Mouse (Mus musculus) forebrain, postnatal 0 days (tissue): Measurements from ENCODE around the gene Olfr934. TPM values are rescaled to one million over a fixed set of nuclear protein-coding genes. Genes with fewer than 3 reads are reported as not detected.

Experiments
- ATAC-seq: fragments of 200-750 bp; cut with Nextera tagmentation; 2 replicates; pipeline ENCODE4 v1.8.0; 2017; ENCODE audit warnings: mild to moderate bottlenecking, moderate library complexity
- DNase-seq: peaks from one replicate; pipeline ENCODE4 v3.0.0-alpha.2; 2015
- H3K27ac ChIP-seq: fragments of 300-500 bp; sonication (generic); 2 replicates; pipeline ENCODE4 v1.5.1; 2014; ENCODE audit warnings: low read depth, mild to moderate bottlenecking, antibody characterized with exemption, low read length, moderate library complexity, mixed read lengths
- H3K27me3 ChIP-seq: fragments of 300-500 bp; sonication (generic); 2 replicates; pipeline ENCODE4 v1.6.1; 2014; ENCODE audit warnings: mild to moderate bottlenecking, low read length, mixed read lengths; ENCODE audit not compliant: insufficient read depth
- H3K36me3 ChIP-seq: fragments of 300-500 bp; sonication (generic); 2 replicates; pipeline ENCODE4 v1.6.1; 2014; ENCODE audit warnings: mild to moderate bottlenecking, moderate library complexity; ENCODE audit not compliant: insufficient read depth
- H3K4me1 ChIP-seq: fragments of 300-500 bp; sonication (generic); 2 replicates; pipeline ENCODE4 v1.6.1; 2014; ENCODE audit warnings: antibody characterized with exemption; ENCODE audit not compliant: insufficient read depth
- H3K4me2 ChIP-seq: fragments of 300-500 bp; sonication (generic); 2 replicates; pipeline ENCODE4 v1.6.1; 2014; ENCODE audit warnings: low read depth, mild to moderate bottlenecking, moderate library complexity
- H3K4me3 ChIP-seq: fragments of 300-500 bp; sonication (generic); 2 replicates; pipeline ENCODE4 v1.5.1; 2014; ENCODE audit warnings: low read depth, low read length, mixed read lengths
- H3K9ac ChIP-seq: fragments of 300-500 bp; sonication (generic); 2 replicates; pipeline ENCODE4 v1.6.1; 2014; ENCODE audit warnings: mild to moderate bottlenecking
- H3K9me3 ChIP-seq: fragments of 300-500 bp; sonication (generic); 2 replicates; pipeline ENCODE4 v1.6.1; 2016; ENCODE audit warnings: low read length
- CTCF ChIP-seq: sonication (generic); IDR thresholded peaks from 2 replicates; pipeline ENCODE4 v1.5.1; 2016; ENCODE audit warnings: antibody characterized with exemption, control low read depth, low read depth
- WGBS: fragments of 180-500 bp; shearing (Covaris S2); extraction: QIAGEN DNeasy Blood & Tissue Kit; methylation state at CpG from one replicate; pipeline ENCODE4 v1.1.7; 2014; 5-methylcytosine and 5-hydroxymethylcytosine counted together
- polyA plus RNA-seq: library from polyadenylated mRNA; unstranded; fragments of >200 nt; fragmentation: Nextera tagmentation; extraction: Ambion mirVana; gene quantifications from 2 replicates; pipeline ENCODE4 v1.2.1, GENCODE M21; 2015
- total RNA-seq: library from RNA; depleted of rRNA; stranded (reverse); fragments of >200 nt; gene quantifications from 2 replicates; pipeline ENCODE4 v1.2.3, GENCODE M21; 2014; rRNA removed

Gene Olfr934
- total RNA-seq (not detected in 2 replicates), polyA plus RNA-seq (not detected in 2 replicates)

- no peaks in the 10 kb centered on the region for H3K4me1 ChIP-seq
- DNase-seq (no peak), ATAC-seq (no peak)
- H3K4me3 ChIP-seq = no peak within 1 kb of the TSS
- no peak for TF ChIP-seq CTCF
- H3K36me3 ChIP-seq = no peaks in the 10 kb centered on the region
- no peaks in the 10 kb centered on the region for H3K27me3 ChIP-seq
- H3K9ac ChIP-seq = no peak within 1 kb of the TSS
- 89% methylated on average over 2 of the region's 2 CpGs for WGBS
- no peaks in the 10 kb centered on the region for H3K9me3 ChIP-seq
- H3K4me2 ChIP-seq = no peak within 1 kb of the TSS
- no peak within 1 kb of the TSS for H3K27ac ChIP-seq
Observed at GRCm38 (mm10) chr9:38988215-38988614, at the start of gene Olfr934. Gene Olfr934, minus strand, starts transcription at chr9:38988315.

DNA sequence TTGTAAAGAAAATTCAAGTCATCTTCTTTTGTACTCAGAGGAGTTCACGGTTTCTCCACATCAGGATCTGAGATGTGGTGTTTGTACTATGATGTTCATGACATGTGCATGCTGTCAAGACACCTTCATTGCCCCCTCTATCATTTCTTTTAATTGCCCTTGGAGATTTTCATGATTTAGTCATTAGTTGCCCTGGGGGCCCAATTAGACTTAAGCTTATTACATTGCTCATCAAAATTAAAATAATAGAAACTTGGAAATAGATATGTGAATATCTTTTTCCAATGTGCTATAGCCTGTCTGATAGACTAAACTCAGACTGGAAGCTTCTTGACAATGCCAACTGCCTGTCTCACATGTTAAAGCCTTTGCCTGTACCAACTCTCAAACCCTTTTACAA lies 35.2 kb upstream of the Olfr934 start, which contains the start of gene Olfr146:
TSS of gene Olfr146 (minus strand) at position 101 of the 400 bp plus-strand sequence.
- Histone ChIP-seq H3K9ac (no peak within 1 kb of the TSS), H3K36me3 (no peaks in the 10 kb centered on the region), H3K4me1 (no peaks in the 10 kb centered on the region), H3K27me3 (no peaks in the 10 kb centered on the region), H3K4me2 (no peak within 1 kb of the TSS), H3K4me3 (no peak within 1 kb of the TSS), H3K9me3 (no peaks in the 10 kb centered on the region), H3K27ac (no peak within 1 kb of the TSS)
- TF ChIP-seq CTCF = no peak
- WGBS = 90% methylated on average over 1 of the region's 1 CpGs
- DNase-seq (no peak), ATAC-seq (no peak)

- Histone ChIP-seq H3K4me2 (no peak within 1 kb of the TSS), H3K36me3 (no peaks in the 10 kb centered on the region), H3K27me3 (no peaks in the 10 kb centered on the region), H3K27ac (no peak within 1 kb of the TSS), H3K4me3 (no peak within 1 kb of the TSS), H3K9me3 (no peaks in the 10 kb centered on the region), H3K4me1 (no peaks in the 10 kb centered on the region), H3K9ac (no peak within 1 kb of the TSS)
- no peak for TF ChIP-seq CTCF
- 83% methylated on average over 2 of the region's 2 CpGs for whole genome bisulfite sequencing
- ATAC-seq (no peak), DNase-seq (no peak)
Observed at GRCm38 (mm10) chr9:38999583-38999982, 11.5 kb upstream of the Olfr934 start, which contains the start of gene Olfr935. Gene Olfr935, minus strand, starts transcription at chr9:38999683.

DNA sequence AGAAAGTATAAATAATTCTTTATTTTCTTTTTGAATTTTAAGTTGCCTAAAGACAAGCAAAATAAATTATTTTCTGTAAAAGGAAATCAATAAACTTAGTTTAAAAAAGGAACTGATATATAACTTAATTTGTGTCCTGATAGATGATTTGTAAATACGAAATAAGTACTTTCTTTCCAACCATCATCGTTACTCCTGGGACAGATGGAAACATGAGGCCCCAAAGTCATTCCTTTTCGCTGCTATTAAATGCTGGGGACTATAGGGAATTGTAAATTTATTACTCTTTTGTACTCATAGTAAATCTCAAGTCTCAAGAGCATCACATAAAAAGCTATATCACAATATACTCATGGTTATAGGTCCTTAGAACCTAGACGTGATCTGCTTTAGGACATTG lies 16.1 kb downstream of the Olfr934 start, which contains the start of gene Olfr933:
TSS of gene Olfr933 (plus strand) at position 301 of the 400 bp plus-strand sequence.
- no peak for TF ChIP-seq CTCF
- H3K4me3 ChIP-seq = no peak within 1 kb of the TSS
- no peak within 1 kb of the TSS for H3K9ac ChIP-seq
- no peaks in the 10 kb centered on the region for H3K9me3 ChIP-seq
- no peak within 1 kb of the TSS for H3K4me2 ChIP-seq
- 85% methylated on average over 4 of the region's 4 CpGs for WGBS
- no peaks in the 10 kb centered on the region for H3K36me3 ChIP-seq
- H3K27ac ChIP-seq = no peak within 1 kb of the TSS
- no peak for ATAC-seq
- DNase-seq = no peak
- no peaks in the 10 kb centered on the region for H3K27me3 ChIP-seq
- H3K4me1 ChIP-seq = no peaks in the 10 kb centered on the region

DNA sequence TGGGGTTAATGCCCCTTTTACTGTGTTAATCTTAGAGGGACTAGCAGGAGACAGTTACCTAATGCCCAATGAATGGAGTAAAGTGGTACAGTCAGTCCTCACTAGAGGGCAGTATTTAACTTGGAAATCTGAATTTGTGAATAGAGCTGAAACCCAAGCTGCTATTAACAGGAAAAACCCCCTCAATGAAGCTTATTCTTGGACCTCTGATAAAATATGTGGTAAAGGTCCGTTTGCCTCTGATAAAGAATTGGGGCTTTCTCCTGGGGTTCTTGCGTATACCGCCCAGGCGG lies 34.0 kb downstream of the Olfr934 start:
- DNase-seq (peak; percentile 3), ATAC-seq (no peak)
- H3K27ac ChIP-seq = no peak overlapping the region
- TF ChIP-seq CTCF = no peak
- H3K4me1 ChIP-seq = no peaks in the 10 kb centered on the region
- H3K36me3 ChIP-seq = no peaks in the 10 kb centered on the region
- WGBS = 83% methylated on average over 4 of the region's 4 CpGs
- H3K4me2 ChIP-seq = no peak overlapping the region
- H3K4me3 ChIP-seq = no peak overlapping the region
- no peaks in the 10 kb centered on the region for H3K27me3 ChIP-seq
- no peak overlapping the region for H3K9ac ChIP-seq
- no peaks in the 10 kb centered on the region for H3K9me3 ChIP-seq

DNA sequence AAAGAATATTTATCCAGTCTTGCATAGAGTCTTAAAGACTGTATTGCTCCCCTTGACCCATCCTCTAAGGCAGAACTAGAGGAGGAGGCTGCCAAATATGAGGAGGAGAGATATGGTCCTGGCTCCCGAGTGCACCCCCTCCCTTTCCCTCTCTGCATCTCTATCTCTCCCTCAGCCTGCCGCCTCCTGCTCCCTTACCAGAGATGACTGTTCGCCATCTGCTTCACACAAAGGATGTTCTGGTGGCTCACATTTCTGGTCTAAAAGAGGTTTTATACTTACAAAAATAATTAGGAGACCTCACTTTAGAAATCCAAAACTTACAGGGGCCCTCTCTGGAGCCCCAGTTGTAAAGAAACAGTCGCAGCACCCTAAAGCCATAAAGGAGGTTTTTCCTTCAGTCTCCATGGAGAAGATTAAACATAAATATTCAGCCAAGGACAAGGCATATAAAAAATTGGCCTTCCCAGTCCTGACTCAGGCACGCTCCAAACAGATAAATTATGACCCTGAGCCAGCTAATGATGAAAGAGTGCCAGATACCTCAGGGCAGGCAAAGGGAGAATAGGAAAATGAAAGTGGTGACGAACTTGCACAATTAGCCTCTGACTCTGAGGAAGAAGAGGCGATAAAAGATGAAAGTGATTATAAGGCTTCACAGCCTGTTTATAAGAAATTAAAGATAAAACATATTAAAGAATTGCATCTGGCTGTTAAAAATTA lies 34.6 kb downstream of the Olfr934 start:
- Histone ChIP-seq H3K4me1 (no peaks in the 10 kb centered on the region), H3K4me3 (no peak overlapping the region), H3K9me3 (no peaks in the 10 kb centered on the region), H3K36me3 (no peaks in the 10 kb centered on the region), H3K4me2 (no peak overlapping the region), H3K27ac (no peak overlapping the region), H3K27me3 (no peaks in the 10 kb centered on the region), H3K9ac (no peak overlapping the region)
- no peak for ATAC-seq
- TF ChIP-seq CTCF = no peak
- no peak for DNase-seq
- WGBS = 68% methylated on average over 7 of the region's 7 CpGs

Other genes with a start within 250 kb of the Olfr934 start
- gene Olfr920, start 236.0 kb downstream of the Olfr934 start, total RNA-seq = under 0.01 and 0.14 TPM in 2 replicates
- gene Olfr920, start 236.0 kb downstream of the Olfr934 start, polyA plus RNA-seq = not detected in 2 replicates
- gene Olfr921, start 215.2 kb downstream of the Olfr934 start, total RNA-seq = not detected in 2 replicates
- gene Olfr921, start 215.2 kb downstream of the Olfr934 start, polyA plus RNA-seq = not detected in 2 replicates
- not detected in 2 replicates for gene Olfr922, start 173.7 kb downstream of the Olfr934 start, total RNA-seq
- not detected in 2 replicates for gene Olfr922, start 173.7 kb downstream of the Olfr934 start, polyA plus RNA-seq
- gene Olfr923, start 161.8 kb downstream of the Olfr934 start, total RNA-seq = not detected in 2 replicates
- gene Olfr923, start 161.8 kb downstream of the Olfr934 start, polyA plus RNA-seq = not detected in 2 replicates
- gene Olfr924, start 143.9 kb downstream of the Olfr934 start, total RNA-seq = not detected in 2 replicates
- gene Olfr924, start 143.9 kb downstream of the Olfr934 start, polyA plus RNA-seq = not detected in 2 replicates
- gene Olfr26, start 133.3 kb downstream of the Olfr934 start, total RNA-seq = not detected in 2 replicates
- gene Olfr26, start 133.3 kb downstream of the Olfr934 start, polyA plus RNA-seq = not detected in 2 replicates
- gene Olfr926, start 111.2 kb downstream of the Olfr934 start, total RNA-seq = not detected in 2 replicates
- gene Olfr926, start 111.2 kb downstream of the Olfr934 start, polyA plus RNA-seq = not detected in 2 replicates
- not detected in 2 replicates for gene Olfr930, start 58.5 kb downstream of the Olfr934 start, total RNA-seq
- not detected in 2 replicates for gene Olfr930, start 58.5 kb downstream of the Olfr934 start, polyA plus RNA-seq
- gene Olfr933, start 16.0 kb downstream of the Olfr934 start, total RNA-seq = not detected in 2 replicates
- gene Olfr933, start 16.0 kb downstream of the Olfr934 start, polyA plus RNA-seq = not detected in 2 replicates
- not detected in 2 replicates for gene Olfr935, start 11.4 kb upstream of the Olfr934 start, total RNA-seq
- not detected in 2 replicates for gene Olfr935, start 11.4 kb upstream of the Olfr934 start, polyA plus RNA-seq
- gene Olfr146, start 35.1 kb upstream of the Olfr934 start, total RNA-seq = not detected in 2 replicates
- gene Olfr146, start 35.1 kb upstream of the Olfr934 start, polyA plus RNA-seq = not detected in 2 replicates
- gene Olfr937, start 76.6 kb upstream of the Olfr934 start, total RNA-seq = not detected in 2 replicates
- gene Olfr937, start 76.6 kb upstream of the Olfr934 start, polyA plus RNA-seq = not detected in 2 replicates
- not detected in 2 replicates for gene Olfr938, start 90.6 kb upstream of the Olfr934 start, total RNA-seq
- gene Olfr938, start 90.6 kb upstream of the Olfr934 start, polyA plus RNA-seq = not detected in 2 replicates
- not detected in 2 replicates for gene Olfr27, start 139.8 kb upstream of the Olfr934 start, total RNA-seq
- gene Olfr27, start 139.8 kb upstream of the Olfr934 start, polyA plus RNA-seq = not detected in 2 replicates
- gene Olfr943, start 178.0 kb upstream of the Olfr934 start, total RNA-seq = not detected in 2 replicates
- gene Olfr943, start 178.0 kb upstream of the Olfr934 start, polyA plus RNA-seq = not detected in 2 replicates
- not detected in 2 replicates for gene Olfr944, start 213.6 kb upstream of the Olfr934 start, total RNA-seq
- gene Olfr944, start 213.6 kb upstream of the Olfr934 start, polyA plus RNA-seq = not detected in 2 replicates